Mouse (Mus musculus) right cerebral cortex, adult 2 months (tissue): ENCODE measurements around the gene Tmem82.

ENCODE experiments used
- DNase-seq, 2 experiments: peaks; one replicate each; pipeline ENCODE4 v3.0.0; 2021 to 2022; ENCODE audit warnings: low spot score in 2 of 2

Gene Tmem82

GRCm38 (mm10) chr4:141641353-141641771 is 22.9 kb upstream of the Tmem82 start:
- no peak for DNase-seq

- DNase-seq, result no peak
These were observed 21.0 kb upstream of the Tmem82 start for GRCm38 (mm10) chr4:141639474-141639873.

- no peak for DNase-seq
These were observed 18.3 kb upstream of the Tmem82 start for GRCm38 (mm10) chr4:141636693-141637092.

- DNase-seq, result no peak
These were observed 17.6 kb upstream of the Tmem82 start for GRCm38 (mm10) chr4:141635991-141636390.

- DNase-seq, result no peak
These were observed 13.9 kb upstream of the Tmem82 start for GRCm38 (mm10) chr4:141632111-141632873.

- no peak for DNase-seq
These were observed 12.8 kb upstream of the Tmem82 start for GRCm38 (mm10) chr4:141631250-141631649.

GRCm38 (mm10) chr4:141630021-141630420 is 11.6 kb upstream of the Tmem82 start:
- DNase-seq, result no peak

- no peak for DNase-seq
These were observed 10.2 kb upstream of the Tmem82 start for GRCm38 (mm10) chr4:141628661-141629060.

GRCm38 (mm10) chr4:141627502-141627901 is 9.1 kb upstream of the Tmem82 start:
- no peak for DNase-seq

GRCm38 (mm10) chr4:141625774-141626550 is 7.5 kb upstream of the Tmem82 start:
- no peak for DNase-seq

- DNase-seq, result peak in 1 of 2 experiments; percentile 42
These were observed 6.7 kb upstream of the Tmem82 start for GRCm38 (mm10) chr4:141624983-141625773.

- no peak for DNase-seq
These were observed 5.7 kb upstream of the Tmem82 start for GRCm38 (mm10) chr4:141624134-141624533.

- DNase-seq, result no peak
These were observed 5.2 kb upstream of the Tmem82 start, which contains the start of gene Slc25a34 for GRCm38 (mm10) chr4:141623666-141624065. Slc25a34 (minus strand) TSS chr4:141623821.

- no peak for DNase-seq
These were observed 4.6 kb upstream of the Tmem82 start for GRCm38 (mm10) chr4:141623037-141623436.

- no peak for DNase-seq
These were observed 4.1 kb upstream of the Tmem82 start for GRCm38 (mm10) chr4:141622580-141622979.

- DNase-seq, result no peak
These were observed 3.7 kb upstream of the Tmem82 start for GRCm38 (mm10) chr4:141622091-141622490.

- DNase-seq, result no peak
These were observed 2.9 kb upstream of the Tmem82 start for GRCm38 (mm10) chr4:141621297-141621696.

GRCm38 (mm10) chr4:141619299-141619883 is 958 bp upstream of the Tmem82 start:
- no peak for DNase-seq

- DNase-seq, result no peak
These were observed 419 bp downstream of the Tmem82 start for GRCm38 (mm10) chr4:141617863-141618564.

GRCm38 (mm10) chr4:141617299-141617698 is 1.1 kb downstream of the Tmem82 start:
- DNase-seq, result peak; percentile 43 to 51

- DNase-seq, result no peak
These were observed 1.6 kb downstream of the Tmem82 start for GRCm38 (mm10) chr4:141616811-141617210.
